In the genomic region with DNA sequence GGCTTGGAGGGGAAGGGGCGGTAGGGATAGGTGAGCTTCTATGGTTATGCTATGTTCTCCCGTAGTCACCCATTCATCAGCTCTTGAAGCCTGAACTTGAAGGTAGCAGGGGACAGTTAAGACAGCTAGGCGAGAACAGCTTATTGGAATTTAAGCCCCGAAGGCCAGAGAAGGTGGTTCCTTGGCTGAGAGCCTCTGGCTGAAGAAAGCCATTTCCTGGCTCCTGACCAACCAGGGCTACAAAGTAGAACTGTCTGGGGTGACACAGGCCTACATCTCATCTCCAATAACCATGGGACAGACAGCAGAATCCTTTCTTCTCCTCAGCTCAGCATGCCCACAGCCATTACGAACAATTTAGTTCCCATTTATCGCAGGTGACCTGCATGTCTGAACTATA, we compare ENCODE assay signal across 12 mouse cellular contexts.
DNase-seq lines count a peak whose midpoint lies in the region; ATAC-seq and TF ChIP-seq lines count a peak whose summit lies in the region.
"Had no signal": no experiment of that assay in that cellular context is flagged by ENCODE, and none has a peak within 500 bp of the region (broad histone marks: within the 10 kb centered on the region; RNA-seq: fewer than 3 reads in every experiment).

No protein-coding gene starts in this region.

- no peak for TF ChIP-seq CTCF in hindbrain, postnatal 0 days (IDR thresholded peaks at IDR 0.05; ENCODE audit: low read depth)
- no peak for TF ChIP-seq CTCF in gastrocnemius, adult 2 months (IDR thresholded peaks at IDR 0.05)

- no peaks in the 10 kb centered on the region for H3K27me3 ChIP-seq in hindbrain, postnatal 0 days (ENCODE audit: insufficient read depth, low read length)
- H3K27me3 ChIP-seq in hindbrain, embryonic 14.5 days (ENCODE audit: control insufficient read depth, insufficient read depth, low read length) = no peaks in the 10 kb centered on the region
- H3K27me3 ChIP-seq in embryonic facial prominence, embryonic 10.5 days (replicated peaks; ENCODE audit: low read depth, poor library complexity, severe bottlenecking) = 0 out of 2 replicates have a peak, but pooled peaks cover 8% of the 10 kb centered on the region
- H3K27me3 ChIP-seq: hindbrain, embryonic 12.5 days had no signal

- H3K4me2 ChIP-seq in hindbrain, postnatal 0 days (ENCODE audit: low read depth, low read length) = no peak overlapping the region
- H3K4me2 ChIP-seq in hindbrain, embryonic 14.5 days (replicated peaks) = no peak overlapping the region
- H3K4me2 ChIP-seq: hindbrain, embryonic 12.5 days; midbrain, embryonic 12.5 days had no signal

- H3K27ac ChIP-seq in hindbrain, postnatal 0 days = no peak overlapping the region
- no peak overlapping the region for H3K27ac ChIP-seq in hindbrain, embryonic 14.5 days
- no peak overlapping the region for H3K27ac ChIP-seq in gastrocnemius, adult 2 months
- no peak overlapping the region for H3K27ac ChIP-seq in embryonic facial prominence, embryonic 10.5 days (replicated peaks)
- H3K27ac ChIP-seq: hindbrain, embryonic 12.5 days; liver, embryonic 14.5 days; midbrain, embryonic 12.5 days had no signal

- H3K9me3 ChIP-seq in hindbrain, postnatal 0 days (ENCODE audit: low read length) = no peaks in the 10 kb centered on the region
- H3K9me3 ChIP-seq in hindbrain, embryonic 14.5 days (ENCODE audit: control insufficient read depth, low read length) = no peaks in the 10 kb centered on the region
- H3K9me3 ChIP-seq in embryonic facial prominence, embryonic 10.5 days = no peaks in the 10 kb centered on the region
- H3K9me3 ChIP-seq: hindbrain, embryonic 12.5 days; midbrain, embryonic 12.5 days had no signal

- no peaks in the 10 kb centered on the region for H3K36me3 ChIP-seq in hindbrain, postnatal 0 days (ENCODE audit: insufficient read depth, low read length)
- no peaks in the 10 kb centered on the region for H3K36me3 ChIP-seq in hindbrain, embryonic 14.5 days (replicated peaks; ENCODE audit: control insufficient read depth, insufficient read depth)
- no peaks in the 10 kb centered on the region for H3K36me3 ChIP-seq in embryonic facial prominence, embryonic 10.5 days (replicated peaks)
- H3K36me3 ChIP-seq: hindbrain, embryonic 12.5 days; midbrain, embryonic 12.5 days had no signal

- no peak overlapping the region for H3K4me3 ChIP-seq in hindbrain, postnatal 0 days (ENCODE audit: low read length)
- no peak overlapping the region for H3K4me3 ChIP-seq in hindbrain, embryonic 14.5 days (replicated peaks; ENCODE audit: low read length)
- no peak overlapping the region for H3K4me3 ChIP-seq in gastrocnemius, adult 2 months
- no peak overlapping the region for H3K4me3 ChIP-seq in embryonic facial prominence, embryonic 10.5 days
- H3K4me3 ChIP-seq: erythroblast, embryonic 14.5 days; hindbrain, embryonic 12.5 days; midbrain, embryonic 12.5 days had no signal

- H3K9ac ChIP-seq in hindbrain, postnatal 0 days (replicated peaks; ENCODE audit: low read length) = no peak overlapping the region
- no peak overlapping the region for H3K9ac ChIP-seq in hindbrain, embryonic 14.5 days
- H3K9ac ChIP-seq: hindbrain, embryonic 12.5 days; liver, embryonic 14.5 days; midbrain, embryonic 12.5 days had no signal

- H3K4me1 ChIP-seq in hindbrain, postnatal 0 days (ENCODE audit: insufficient read depth, low read length) = no peaks in the 10 kb centered on the region
- no peaks in the 10 kb centered on the region for H3K4me1 ChIP-seq in hindbrain, embryonic 14.5 days (replicated peaks; ENCODE audit: control insufficient read depth, insufficient read depth, low read length)
- peaks cover 14% of the 10 kb centered on the region for H3K4me1 ChIP-seq in embryonic facial prominence, embryonic 10.5 days
- H3K4me1 ChIP-seq: hindbrain, embryonic 12.5 days had no signal

- ATAC-seq in hindbrain, postnatal 0 days = no peak
- ATAC-seq in hindbrain, embryonic 14.5 days (ENCODE audit: low FRiP score) = no peak

- DNase-seq in adrenal gland, adult 2 months = peak; percentile 6
- no peak for DNase-seq in adrenal gland, postnatal 4 days (ENCODE audit: low spot score in 2 of 2)
- DNase-seq in hindbrain, postnatal 0 days (ENCODE audit: low spot score) = peak; percentile 32
- DNase-seq in hindbrain, embryonic 14.5 days (ENCODE audit: low spot score) = no peak
- peak; percentile 59 for DNase-seq in gastrocnemius, adult 2 months
- peak; percentile 10 for DNase-seq in kidney, postnatal 14 days
- DNase-seq in embryonic facial prominence, embryonic 10.5 days (ENCODE audit: low spot score) = no peak
- DNase-seq in spleen, postnatal 36 days (ENCODE audit: low spot score in 2 of 2) = no peak

- 74% methylated on average over 6 of the region's 6 CpGs for WGBS in hindbrain, postnatal 0 days
- 82% methylated on average over 6 of the region's 6 CpGs for WGBS in hindbrain, embryonic 14.5 days
- 90% methylated on average over 6 of the region's 6 CpGs for WGBS in embryonic facial prominence, embryonic 10.5 days

- intact Hi-C loops in gastrocnemius, adult 2 months (cut with DNase I) = no loop called here

Comparison
In these comparisons a context has a peak if more than half of its experiments do, and no peak if none do; other contexts are left out.
1. DNase-seq: peak in adrenal gland, adult 2 months (single experiment), hindbrain, postnatal 0 days (single experiment), gastrocnemius, adult 2 months (single experiment) and kidney, postnatal 14 days (single experiment); none in adrenal gland, postnatal 4 days (0 of 2), hindbrain, embryonic 14.5 days (single experiment), embryonic facial prominence, embryonic 10.5 days (single experiment) and spleen, postnatal 36 days (0 of 2).